Mouse (Mus musculus) 3T3-L1 (cell line): ENCODE measurements around the gene Herpud1.
A peak's percentile ranks its signal among the peaks of the same experiment; 100 is the strongest.
"Not testable (repeated sequence)": the region's sequence is repeated elsewhere in the genome, so short reads cannot be mapped to it uniquely, and the experiment has no call there.

ENCODE experiments used
- DNase-seq: peaks from one replicate; pipeline ENCODE4 v3.0.0-alpha.2; 2015; ENCODE audit warnings: low read depth, low spot score

Gene Herpud1

DNA sequence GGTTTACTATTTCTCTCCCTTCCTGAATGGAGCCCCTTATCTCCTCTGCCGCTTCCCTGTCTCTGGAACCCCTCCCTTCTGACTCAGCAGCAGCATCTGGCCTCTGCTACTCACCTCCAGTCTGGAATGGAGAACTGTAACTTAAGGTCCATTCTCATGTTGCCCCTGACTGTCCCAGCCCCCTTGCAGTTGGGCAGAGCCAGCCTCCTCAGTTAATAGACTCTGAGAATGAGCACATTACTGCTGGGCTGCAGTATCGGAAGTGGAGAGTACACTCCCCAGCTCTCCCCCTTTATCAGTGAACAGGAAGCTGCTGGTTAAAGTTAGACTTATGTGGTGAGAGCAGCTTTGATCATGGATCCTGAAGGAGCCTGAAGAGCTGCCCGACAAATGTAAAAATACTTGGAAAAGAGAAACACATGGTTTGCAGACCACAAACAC lies 10.7 kb upstream of the Herpud1 start:
- DNase-seq, result no peak

DNA sequence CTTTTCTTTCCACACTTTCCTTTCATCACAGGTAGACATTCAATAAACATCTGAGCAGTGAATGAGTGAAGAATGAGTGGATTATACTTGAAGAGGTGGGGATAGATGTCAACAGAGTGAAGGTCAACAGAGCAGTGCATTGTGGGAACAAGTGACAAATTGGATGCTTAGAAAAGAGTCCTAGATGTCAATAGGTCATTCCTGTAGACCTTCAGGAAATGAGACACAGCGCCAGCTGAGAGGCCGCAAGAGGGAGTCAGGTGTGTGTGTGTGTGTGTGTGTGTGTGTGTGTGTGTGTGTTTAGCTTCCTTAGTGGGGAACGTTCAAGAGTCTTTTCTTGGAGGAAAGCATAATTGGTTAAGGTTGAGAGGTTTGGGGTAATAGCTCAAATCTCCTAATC lies 10.1 kb upstream of the Herpud1 start:
- DNase-seq, result no peak

DNA sequence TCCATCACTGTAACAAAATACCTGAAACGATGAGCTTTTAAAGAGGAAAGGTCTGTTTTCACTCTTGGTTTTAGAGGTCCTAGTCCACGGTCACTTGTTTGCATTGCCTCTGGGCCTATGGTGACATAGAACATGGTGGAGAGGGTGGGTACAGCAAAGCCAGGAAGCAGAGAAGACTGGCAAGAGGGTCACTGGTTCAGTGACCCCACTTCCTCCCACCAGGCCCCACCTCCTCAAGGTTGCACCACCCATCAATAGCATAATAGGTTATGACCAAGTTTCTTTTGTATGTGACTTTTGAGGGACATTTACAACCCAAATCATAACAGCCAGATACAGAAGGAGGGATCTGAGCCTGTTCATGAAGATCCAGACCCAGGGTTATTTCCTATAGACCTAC lies 9.7 kb upstream of the Herpud1 start:
- no peak for DNase-seq

DNA sequence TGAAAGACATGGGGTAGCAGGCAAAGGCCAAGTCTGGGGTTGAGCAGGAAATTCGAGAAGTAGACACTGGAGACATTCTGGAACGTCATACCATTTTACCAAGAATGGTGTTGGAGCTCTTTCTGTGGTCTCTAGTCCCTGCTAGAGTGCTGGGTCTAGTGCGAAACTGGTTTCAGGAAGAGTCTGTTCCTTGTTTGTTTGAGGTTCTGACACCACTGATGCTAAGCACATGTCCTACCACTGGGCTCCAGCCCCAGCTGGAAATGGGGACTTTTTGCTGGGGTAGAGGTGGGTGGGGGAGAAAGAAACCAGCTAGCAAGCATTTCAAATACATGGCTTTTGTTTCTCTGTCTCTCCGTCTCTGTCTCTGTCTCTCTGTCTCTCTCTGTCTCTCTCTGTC lies 9.2 kb upstream of the Herpud1 start:
- DNase-seq, result no peak

DNA sequence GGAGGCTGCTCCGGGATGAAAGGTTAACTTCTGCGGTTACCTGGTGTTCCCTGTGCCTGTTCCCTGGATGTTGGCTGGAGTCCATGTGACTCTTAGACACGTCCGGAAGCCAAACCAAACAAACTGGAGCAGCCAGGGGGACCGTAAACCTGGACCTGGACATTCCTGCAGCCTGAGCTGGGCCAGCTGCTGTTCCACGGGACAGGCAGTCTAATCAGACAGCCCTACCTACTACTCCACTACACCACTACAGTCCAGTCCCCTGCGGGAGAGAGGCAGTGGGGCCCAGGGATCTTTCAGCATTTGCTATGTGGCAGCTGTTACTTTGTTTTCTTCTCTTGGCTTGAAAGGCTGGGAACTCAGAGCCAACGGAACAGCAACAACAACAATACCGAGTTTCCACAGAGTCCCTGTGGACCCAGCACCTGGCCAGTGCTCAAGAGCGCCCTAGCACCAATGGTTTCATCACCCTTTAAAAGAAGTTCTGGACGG lies 8.5 kb upstream of the Herpud1 start:
- no peak for DNase-seq

DNA sequence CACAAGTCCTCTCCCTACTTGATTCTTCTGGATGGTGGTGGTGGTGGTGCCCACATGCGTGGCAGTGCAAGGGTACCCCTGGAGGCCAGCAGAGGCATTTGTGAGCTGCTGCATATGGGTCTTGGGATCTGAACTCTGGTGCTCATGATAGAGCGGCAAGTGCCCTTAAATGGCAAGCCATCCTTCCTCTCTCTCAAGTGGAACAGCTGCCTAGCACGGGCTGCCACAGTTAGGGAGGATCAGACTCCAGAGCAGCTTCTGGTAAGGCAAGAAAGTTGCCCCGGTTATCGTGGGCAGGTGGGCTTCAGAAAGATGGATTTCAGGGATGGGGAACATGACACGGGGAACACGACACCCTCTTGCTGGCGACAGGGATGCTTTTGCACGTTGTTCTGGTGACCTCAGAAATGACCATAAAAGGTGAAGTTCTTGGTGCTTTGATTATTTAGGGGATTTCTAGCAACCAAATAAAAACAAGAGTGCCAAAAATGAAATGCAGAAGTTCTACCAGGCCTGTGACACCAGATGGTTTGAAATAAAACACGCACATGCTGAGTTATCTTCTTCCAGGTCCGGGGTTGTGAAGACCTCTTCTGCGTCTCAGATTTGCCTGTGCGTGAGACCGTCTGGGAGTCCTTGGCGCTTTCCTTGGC lies 7.3 kb upstream of the Herpud1 start:
- DNase-seq, result no peak

DNA sequence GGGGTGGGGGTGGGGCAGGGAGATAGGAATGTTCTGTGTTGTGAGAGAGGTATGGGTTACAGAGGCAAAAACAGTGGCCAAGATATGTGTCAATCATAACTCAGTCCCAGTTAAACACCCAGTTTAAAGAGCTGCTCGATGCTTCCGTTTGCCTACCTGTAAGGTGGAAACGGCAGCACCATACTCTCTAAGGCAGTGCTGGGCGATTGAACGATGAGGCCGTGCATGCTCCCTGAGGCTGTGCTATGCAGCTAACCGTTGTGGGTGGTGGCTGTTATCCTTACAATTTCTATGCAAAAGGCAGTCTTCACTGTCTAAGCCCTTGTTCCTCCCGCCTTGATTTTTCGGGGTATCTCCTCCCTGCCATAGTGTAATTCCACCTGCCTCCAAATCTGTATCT lies 6.6 kb upstream of the Herpud1 start:
- no peak for DNase-seq

DNA sequence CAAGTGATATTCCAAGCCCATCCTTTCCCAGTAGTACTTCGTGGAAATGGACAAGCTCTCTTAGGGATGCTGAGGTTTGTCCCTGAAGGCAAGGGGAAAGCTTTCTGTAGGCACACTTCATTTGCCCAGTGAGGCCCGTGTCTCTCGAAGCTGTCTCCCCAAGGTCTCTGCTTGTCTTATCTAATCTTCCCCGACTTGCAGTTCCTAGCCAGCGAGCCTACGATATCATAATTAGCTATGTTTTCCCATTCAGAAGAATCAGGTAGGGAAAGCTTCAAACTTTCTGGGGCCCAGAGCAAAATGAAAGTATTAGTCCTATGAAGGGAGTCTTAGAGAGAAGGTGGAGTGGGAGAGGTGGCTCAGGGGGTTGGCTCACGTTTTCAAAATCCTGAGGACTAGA lies 2.1 kb upstream of the Herpud1 start:
- no peak for DNase-seq

DNA sequence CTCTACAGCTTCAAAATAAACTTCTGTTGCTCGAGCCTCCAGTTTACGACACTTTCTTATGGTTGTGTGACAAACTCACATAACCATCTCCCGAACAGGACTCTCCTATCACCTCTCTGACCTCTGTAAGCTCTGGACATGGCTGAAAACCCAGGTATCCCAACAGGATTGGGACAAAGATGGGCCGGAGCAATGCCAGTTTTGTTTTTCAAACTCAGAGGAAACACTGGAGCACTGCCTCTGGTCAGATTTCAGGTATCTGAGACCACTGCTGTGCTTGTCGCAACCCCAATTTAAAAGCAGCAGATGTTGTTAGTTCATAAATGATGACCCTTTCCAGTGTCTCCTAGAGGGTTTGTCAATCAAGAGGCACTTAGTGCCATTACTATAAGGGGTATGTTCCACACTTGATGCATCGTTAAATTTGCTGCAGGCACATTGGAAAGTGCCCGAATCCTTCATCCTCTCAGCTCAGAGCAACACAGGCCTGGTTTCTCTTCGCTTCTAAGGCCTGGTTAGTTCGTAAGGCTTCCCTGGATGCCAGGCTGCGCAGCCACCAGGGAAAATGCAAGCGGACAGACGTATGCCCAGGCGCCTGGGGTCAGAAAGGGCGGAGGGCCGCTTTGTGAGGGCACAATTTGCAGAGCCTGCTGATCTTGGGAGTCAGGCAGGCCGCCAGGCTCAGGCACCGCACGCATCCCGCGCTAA lies 578 bp upstream of the Herpud1 start:
- DNase-seq, result no peak

DNA sequence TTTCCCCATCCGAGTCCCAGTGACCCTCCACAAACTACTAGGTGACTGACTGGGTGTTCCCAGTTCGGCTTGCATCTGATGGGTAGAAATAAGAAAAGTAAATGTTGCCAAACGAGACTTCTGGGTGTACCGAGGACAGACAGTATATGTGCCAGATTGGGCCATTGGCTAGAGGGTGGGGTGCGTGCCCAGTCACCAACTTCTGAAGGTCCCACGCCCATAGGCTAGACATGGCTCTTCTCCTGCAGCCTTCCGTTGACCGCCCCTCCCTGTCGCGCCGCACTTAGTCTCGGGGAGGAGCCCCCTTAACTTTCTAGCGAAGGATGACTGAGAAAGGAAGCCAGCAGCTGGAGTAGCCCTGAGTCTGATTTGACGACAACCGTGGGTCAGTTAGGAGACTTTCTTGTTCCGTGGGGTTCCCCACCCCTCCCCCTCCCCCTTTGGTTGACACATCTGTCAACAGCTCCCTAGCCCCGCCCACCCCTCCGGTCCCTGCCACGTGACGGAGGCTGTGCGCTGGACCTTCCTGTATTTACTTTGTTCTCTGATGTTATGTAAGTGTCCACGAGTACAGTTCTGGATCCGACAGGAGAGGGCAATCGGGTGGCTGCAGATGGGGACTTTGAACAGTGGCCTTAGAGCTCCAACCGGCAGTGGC lies 918 bp downstream of the Herpud1 start:
- DNase-seq, result peak; percentile 91

DNA sequence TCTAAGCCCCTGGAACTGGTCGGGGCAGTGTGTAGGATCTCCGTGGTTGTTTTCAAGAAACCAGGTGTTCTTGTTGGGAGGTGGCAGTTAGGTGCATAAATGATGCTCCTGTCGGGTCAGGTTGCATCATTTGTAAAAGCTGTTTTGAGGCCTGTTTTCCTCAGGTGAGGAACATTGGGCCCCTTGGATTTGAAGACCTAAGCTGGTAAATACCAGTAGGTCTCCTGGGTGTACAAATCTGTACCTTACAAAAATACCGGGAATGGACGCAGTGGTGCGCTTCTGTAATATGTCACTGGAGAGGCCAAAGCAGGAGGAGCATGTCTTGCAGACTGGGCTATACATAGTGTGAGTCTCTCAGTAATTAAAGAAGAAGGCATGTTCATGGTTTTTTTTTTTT lies 1.5 kb downstream of the Herpud1 start:
- DNase-seq, result peak; percentile 43

DNA sequence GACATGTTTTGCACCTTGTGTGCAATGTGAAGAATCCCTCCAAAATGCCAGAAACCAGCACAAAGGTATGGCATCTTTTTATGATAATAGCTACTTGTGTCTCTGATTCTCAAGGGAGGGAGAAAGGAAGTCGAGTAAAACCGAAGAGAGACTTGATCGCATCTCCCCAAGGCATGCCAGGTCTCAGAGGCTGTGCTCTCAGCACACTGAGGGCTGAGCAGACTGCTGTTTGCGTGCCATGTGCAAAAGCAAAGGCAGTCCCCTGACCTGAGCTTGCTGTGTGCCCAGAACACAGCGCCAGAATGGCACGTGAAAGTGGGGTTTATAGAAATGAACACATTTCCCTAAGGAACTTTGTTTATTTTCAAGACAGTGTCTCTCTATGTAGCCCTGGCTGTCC lies 3.3 kb downstream of the Herpud1 start:
- DNase-seq, result no peak

DNA sequence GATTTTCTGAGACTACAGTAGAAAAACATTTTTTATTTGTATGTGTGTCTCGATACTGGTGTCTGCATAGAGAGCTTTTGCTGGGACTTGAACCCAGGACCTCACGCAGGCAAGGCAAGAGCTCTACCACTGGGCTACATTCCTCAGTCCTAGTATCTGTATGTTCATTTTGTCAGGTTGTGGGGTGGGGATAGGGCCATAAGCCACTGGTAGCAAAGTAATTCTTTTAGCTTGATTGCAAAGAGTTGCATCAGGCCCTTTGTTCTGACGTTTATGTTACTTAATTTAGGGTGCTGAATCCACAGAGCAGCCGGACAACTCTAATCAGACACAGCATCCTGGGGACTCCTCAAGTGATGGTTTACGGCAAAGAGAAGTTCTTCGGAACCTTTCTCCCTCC lies 4.2 kb downstream of the Herpud1 start:
- no peak for DNase-seq

DNA sequence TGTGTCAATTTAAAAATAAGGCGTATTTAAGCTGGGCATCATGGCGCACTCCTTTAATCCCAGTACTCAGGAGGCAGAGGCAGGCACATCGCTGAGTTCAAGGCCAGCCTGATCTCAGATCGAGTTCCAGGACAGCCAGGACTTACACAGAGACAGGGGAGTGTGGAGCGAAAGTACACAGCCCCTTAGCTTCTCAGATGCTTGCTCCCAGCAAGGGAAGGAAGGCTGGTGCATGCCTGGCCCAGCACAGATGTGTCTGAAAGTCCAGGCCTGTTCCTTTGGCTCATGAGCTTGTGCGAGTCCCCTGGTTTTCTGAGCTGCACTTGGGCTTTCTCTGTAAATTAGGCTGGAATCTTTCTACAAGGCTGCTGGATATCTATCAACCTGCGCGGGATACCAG lies 4.7 kb downstream of the Herpud1 start:
- DNase-seq, result no peak

DNA sequence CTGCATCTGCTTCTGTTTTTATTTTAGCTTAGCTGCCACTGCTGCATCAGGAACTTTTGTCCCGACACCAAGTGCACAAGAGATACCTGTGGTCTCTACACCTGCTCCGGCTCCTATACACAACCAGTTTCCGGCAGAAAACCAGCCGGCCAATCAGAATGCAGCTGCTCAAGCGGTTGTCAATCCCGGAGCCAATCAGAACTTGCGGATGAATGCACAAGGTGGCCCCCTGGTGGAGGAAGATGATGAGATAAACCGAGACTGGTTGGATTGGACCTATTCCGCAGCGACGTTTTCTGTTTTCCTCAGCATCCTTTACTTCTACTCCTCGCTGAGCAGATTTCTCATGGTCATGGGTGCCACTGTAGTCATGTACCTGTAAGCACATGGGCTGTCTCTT lies 5.9 kb downstream of the Herpud1 start:
- DNase-seq, result peak; percentile 62

DNA sequence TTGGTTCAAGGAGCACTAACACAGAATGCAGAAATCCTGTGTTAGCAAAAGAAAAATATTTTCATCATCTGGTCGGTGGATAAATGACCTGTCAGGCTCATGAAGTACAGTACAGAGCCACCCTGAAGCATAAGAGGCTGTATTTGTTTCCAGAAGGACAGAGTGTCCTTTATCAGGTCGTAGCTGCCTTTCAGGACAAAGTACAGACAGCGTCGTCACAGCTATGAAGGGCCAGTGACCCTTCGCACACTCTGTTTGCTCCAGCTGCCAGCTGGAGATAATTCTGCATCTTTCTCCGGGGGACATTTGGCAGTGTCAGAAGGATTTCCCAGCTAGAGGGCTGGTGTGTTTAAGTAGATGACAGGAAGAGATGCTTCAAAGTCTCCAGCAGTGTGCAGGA lies 6.4 kb downstream of the Herpud1 start:
- DNase-seq, result no peak

DNA sequence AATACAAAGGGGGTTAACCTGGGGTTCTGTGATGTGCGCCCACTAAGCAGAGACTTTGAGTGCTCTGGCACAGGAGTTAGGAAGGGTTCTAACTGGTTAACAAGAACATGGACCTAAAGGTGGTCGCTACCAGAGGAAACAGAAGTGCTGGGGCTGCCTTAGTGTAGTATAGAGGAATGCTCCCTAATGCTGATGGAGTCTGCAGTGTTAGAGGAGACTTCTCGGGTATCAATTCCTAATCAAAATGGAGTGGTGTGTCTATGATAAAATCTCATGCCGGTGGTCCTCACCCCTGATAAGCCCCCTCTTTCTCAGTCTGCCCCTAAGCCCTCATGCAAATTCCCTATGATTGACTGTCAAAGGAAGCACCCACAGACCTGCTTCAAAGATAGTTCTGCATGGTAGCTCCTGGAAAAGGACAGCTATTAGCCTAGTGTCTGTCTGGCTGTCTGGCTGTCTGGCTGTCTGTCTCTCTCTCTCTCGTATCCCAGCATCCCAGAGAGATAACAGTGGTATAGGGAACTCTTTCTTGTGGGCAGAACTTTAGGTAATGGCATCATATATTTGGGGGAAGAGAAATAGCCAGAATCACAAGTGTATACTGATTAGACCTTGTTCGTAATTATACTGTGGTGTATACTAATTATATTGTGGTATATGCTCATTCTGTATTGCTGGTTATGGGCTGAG lies 9.8 kb downstream of the Herpud1 start:
- DNase-seq, result no peak

DNA sequence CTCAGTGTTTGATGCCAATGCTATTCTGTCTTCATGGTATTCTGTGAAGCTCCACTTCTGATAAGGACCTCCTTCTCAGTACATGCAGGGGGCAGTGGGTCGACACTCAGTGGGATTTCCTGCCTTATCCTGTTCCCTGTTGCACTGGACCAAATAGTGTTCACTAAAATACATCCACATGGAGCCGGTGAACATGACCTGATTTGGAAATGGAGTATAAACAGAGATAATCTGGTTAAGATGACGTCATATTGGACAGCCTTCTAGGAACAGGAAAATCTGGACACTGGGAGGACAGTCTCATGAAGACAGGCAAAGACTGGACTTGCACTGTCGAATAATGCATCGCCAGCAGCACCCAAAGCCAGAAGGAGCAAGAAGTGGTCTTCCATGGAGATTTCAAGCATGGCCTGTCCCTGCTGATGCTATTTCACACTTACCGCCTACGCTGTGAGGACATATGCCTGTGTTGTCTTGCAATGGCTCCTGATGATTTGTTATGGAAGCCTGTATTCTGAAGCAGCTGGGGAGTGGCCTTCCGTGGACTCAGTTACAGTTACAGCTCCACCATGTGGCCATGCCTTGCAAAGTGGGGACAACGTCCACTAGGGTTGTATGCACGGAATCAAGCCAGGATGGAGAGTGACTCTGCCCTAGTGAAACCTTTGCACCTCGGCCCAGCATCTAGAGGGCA lies 10.9 kb downstream of the Herpud1 start:
- peak; percentile 59 for DNase-seq

DNA sequence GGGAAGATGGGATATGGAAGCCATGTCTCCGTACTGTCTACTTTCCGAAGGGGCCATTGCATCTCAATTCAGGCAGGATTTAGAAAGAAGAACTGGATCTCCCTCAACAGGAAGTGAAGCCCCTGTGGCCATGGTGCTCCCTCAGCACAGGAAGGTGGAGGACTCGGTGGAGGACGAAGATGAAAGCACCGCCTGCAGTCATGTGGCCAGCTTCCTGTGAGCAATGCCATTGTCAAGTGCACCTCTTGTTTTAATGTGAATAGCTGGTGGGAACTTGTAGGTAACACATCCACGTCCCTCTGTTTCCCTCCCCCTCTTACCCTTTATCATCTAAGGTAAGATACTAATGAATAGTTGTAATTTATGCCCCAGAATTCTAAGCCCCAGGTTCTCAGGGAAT lies 12.3 kb downstream of the Herpud1 start:
- DNase-seq, result no peak

DNA sequence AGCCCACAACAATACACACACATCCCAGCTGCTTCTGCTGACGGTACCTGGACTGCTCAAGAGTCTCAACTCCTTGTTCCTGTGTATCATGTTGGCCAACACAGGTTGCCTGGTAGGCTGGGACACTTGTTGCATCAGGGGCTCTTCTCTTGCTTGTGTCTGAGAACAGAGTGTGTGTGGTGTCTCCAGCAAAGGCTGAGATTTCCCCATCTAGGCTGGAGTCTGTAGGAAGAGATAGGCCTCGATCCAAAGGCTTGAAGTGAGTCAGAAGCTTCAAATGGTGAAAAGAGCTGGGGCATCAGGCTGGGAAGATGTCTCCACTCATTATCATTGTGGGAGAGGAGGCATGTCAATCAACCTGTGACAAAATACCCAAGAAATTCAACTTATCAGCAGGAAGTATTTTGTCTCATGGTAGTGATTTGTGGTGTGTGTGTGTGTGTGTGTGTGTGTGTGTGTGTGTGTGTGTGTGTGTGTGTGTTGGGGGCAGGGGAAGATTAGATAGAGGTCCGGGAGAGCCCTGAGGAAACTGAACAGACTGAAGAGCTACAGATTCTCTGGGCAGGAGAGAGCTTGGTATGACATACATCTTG lies 13.2 kb downstream of the Herpud1 start:
- no peak for DNase-seq

DNA sequence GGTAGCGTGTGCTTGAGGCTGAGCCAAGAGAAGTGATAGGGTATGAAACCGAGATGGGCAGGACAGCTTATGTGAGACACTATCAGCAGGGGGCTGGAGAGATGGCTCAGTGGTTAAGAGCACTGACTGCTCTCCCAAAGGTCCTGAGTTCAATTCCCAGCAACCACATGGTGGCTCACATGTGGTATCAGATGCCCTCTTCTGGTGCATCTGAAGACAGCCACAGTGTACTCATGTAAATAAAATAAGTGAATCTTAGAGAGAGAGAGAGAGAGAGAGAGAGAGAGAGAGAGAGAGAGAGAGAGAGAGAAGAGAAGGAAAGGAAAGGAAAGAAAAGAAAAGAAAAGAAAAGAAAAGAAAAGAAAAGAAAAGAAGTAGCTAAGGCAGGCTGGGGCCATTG lies 13.7 kb downstream of the Herpud1 start:
- DNase-seq, result not testable (repeated sequence)
